In genomic region chr11:68006216-68006789, GRCm38 (mm10) we compare ENCODE assay signal across 21 mouse cellular contexts. TPM values are rescaled to one million over a fixed set of nuclear protein-coding genes. Genes with fewer than 3 reads are reported as not detected.
DNase-seq lines count a peak whose midpoint lies in the region; ATAC-seq lines count a peak whose summit lies in the region.
"Had no signal": no experiment of that assay in that cellular context is flagged by ENCODE, and none has a peak within 500 bp of the region (broad histone marks: within the 10 kb centered on the region; RNA-seq: fewer than 3 reads in every experiment).

No protein-coding gene starts in this region.

- peak overlapping the region; percentile 64 for H3K27ac ChIP-seq in kidney, embryonic 15.5 days
- no peak overlapping the region for H3K27ac ChIP-seq in midbrain, embryonic 11.5 days (ENCODE audit: low read depth, low read length)
- H3K27ac ChIP-seq in midbrain, embryonic 15.5 days: no peak overlapping the region; the same call in 1 of the 2 replicates
- H3K27ac ChIP-seq in embryonic facial prominence, embryonic 12.5 days: 0 out of 2 replicates have a peak overlapping the region, but pooled peaks have one; percentile 30
- H3K27ac ChIP-seq: forebrain, embryonic 12.5 days; hindbrain, embryonic 15.5 days; limb, embryonic 12.5 days; liver, embryonic 13.5 days had no signal

- H3K4me1 ChIP-seq in kidney, embryonic 15.5 days: peaks cover 23% of the 10 kb centered on the region
- peaks cover 21% of the 10 kb centered on the region for H3K4me1 ChIP-seq in midbrain, embryonic 11.5 days (ENCODE audit: control insufficient read depth, insufficient read depth, low read length)
- peaks cover 6% of the 10 kb centered on the region for H3K4me1 ChIP-seq in midbrain, embryonic 15.5 days
- H3K4me1 ChIP-seq in embryonic facial prominence, embryonic 12.5 days: peaks cover 22% of the 10 kb centered on the region

- no peak overlapping the region for H3K9ac ChIP-seq in kidney, embryonic 15.5 days
- no peak overlapping the region for H3K9ac ChIP-seq in midbrain, embryonic 11.5 days (ENCODE audit: low read length)
- H3K9ac ChIP-seq in midbrain, embryonic 15.5 days: no peak overlapping the region
- H3K9ac ChIP-seq in embryonic facial prominence, embryonic 12.5 days: no peak overlapping the region
- H3K9ac ChIP-seq: forebrain, embryonic 12.5 days; heart, embryonic 12.5 days; hindbrain, embryonic 15.5 days; limb, embryonic 12.5 days; liver, embryonic 13.5 days; neural tube, embryonic 13.5 days had no signal

- no peaks in the 10 kb centered on the region for H3K9me3 ChIP-seq in kidney, embryonic 15.5 days (replicated peaks)
- no peaks in the 10 kb centered on the region for H3K9me3 ChIP-seq in midbrain, embryonic 11.5 days (ENCODE audit: control insufficient read depth, low read length)
- H3K9me3 ChIP-seq in midbrain, embryonic 15.5 days: no peaks in the 10 kb centered on the region
- H3K9me3 ChIP-seq in embryonic facial prominence, embryonic 12.5 days: no peaks in the 10 kb centered on the region
- H3K9me3 ChIP-seq: forebrain, embryonic 12.5 days; heart, embryonic 12.5 days; hindbrain, embryonic 15.5 days; limb, embryonic 12.5 days; liver, embryonic 13.5 days; megakaryocyte, embryonic 14.5 days; neural tube, embryonic 13.5 days had no signal

- H3K27me3 ChIP-seq in kidney, embryonic 15.5 days: no peaks in the 10 kb centered on the region
- H3K27me3 ChIP-seq in midbrain, embryonic 11.5 days (ENCODE audit: control insufficient read depth, insufficient read depth, low read length): no peaks in the 10 kb centered on the region
- no peaks in the 10 kb centered on the region for H3K27me3 ChIP-seq in midbrain, embryonic 15.5 days (replicated peaks)
- no peaks in the 10 kb centered on the region for H3K27me3 ChIP-seq in embryonic facial prominence, embryonic 12.5 days
- H3K27me3 ChIP-seq: forebrain, embryonic 12.5 days; heart, embryonic 12.5 days; hindbrain, embryonic 15.5 days; limb, embryonic 12.5 days; liver, embryonic 13.5 days; megakaryocyte, embryonic 14.5 days; Patski had no signal

- 30% methylated on average over 8 of the region's 8 CpGs for WGBS in kidney, embryonic 15.5 days
- WGBS in midbrain, embryonic 11.5 days: 34% methylated on average over 8 of the region's 8 CpGs
- 27% methylated on average over 8 of the region's 8 CpGs for WGBS in midbrain, embryonic 15.5 days
- WGBS in embryonic facial prominence, embryonic 12.5 days: 28% methylated on average over 8 of the region's 8 CpGs

- no peak for ATAC-seq in kidney, embryonic 15.5 days (replicated peaks; ENCODE audit: low FRiP score)
- no peak for ATAC-seq in midbrain, embryonic 11.5 days (ENCODE audit: low FRiP score)
- no peak for ATAC-seq in midbrain, embryonic 15.5 days (replicated peaks)
- ATAC-seq in embryonic facial prominence, embryonic 12.5 days (ENCODE audit: insufficient number of reproducible peaks, insufficient read depth, low FRiP score, low TSS enrichment): no peak
- ATAC-seq: Patski had no signal

- H3K4me3 ChIP-seq in kidney, embryonic 15.5 days (replicated peaks): no peak overlapping the region
- no peak overlapping the region for H3K4me3 ChIP-seq in midbrain, embryonic 11.5 days (ENCODE audit: low read depth, low read length)
- H3K4me3 ChIP-seq in midbrain, embryonic 15.5 days: no peak overlapping the region
- H3K4me3 ChIP-seq in embryonic facial prominence, embryonic 12.5 days: no peak overlapping the region
- H3K4me3 ChIP-seq: forebrain, embryonic 12.5 days; heart, embryonic 12.5 days; hindbrain, embryonic 15.5 days; limb, embryonic 12.5 days; liver, embryonic 13.5 days; megakaryocyte, embryonic 14.5 days; neural tube, embryonic 13.5 days had no signal

- no peak for DNase-seq in kidney, adult 9 months
- peak; percentile 89 for DNase-seq in midbrain, embryonic 11.5 days (ENCODE audit: low spot score, missing footprints)
- DNase-seq in yolk sac, embryonic 10.5 days (ENCODE audit: low spot score): peak; percentile 15
- no peak for DNase-seq in adipocyte (ENCODE audit: low spot score)
- DNase-seq: adrenal gland, postnatal 10 days; cerebellum, adult 9-11 months; embryo, embryonic 11 days; heart, adult 11 months; heart, postnatal 14 days; kidney, adult 11 months; liver, embryonic 13.5 days had no signal

- H3K4me2 ChIP-seq in kidney, embryonic 15.5 days: no peak overlapping the region
- no peak overlapping the region for H3K4me2 ChIP-seq in midbrain, embryonic 11.5 days
- H3K4me2 ChIP-seq in midbrain, embryonic 15.5 days: no peak overlapping the region
- H3K4me2 ChIP-seq in embryonic facial prominence, embryonic 12.5 days (replicated peaks): no peak overlapping the region
- H3K4me2 ChIP-seq: forebrain, embryonic 12.5 days; heart, embryonic 12.5 days; hindbrain, embryonic 15.5 days; limb, embryonic 12.5 days; liver, embryonic 13.5 days; neural tube, embryonic 13.5 days had no signal

- H3K36me3 ChIP-seq in kidney, embryonic 15.5 days: no peaks in the 10 kb centered on the region
- no peaks in the 10 kb centered on the region for H3K36me3 ChIP-seq in midbrain, embryonic 11.5 days (ENCODE audit: control insufficient read depth, insufficient read depth, low read length)
- H3K36me3 ChIP-seq in midbrain, embryonic 15.5 days (replicated peaks): no peaks in the 10 kb centered on the region
- H3K36me3 ChIP-seq in embryonic facial prominence, embryonic 12.5 days: no peaks in the 10 kb centered on the region
- H3K36me3 ChIP-seq: forebrain, embryonic 12.5 days; heart, embryonic 12.5 days; hindbrain, embryonic 15.5 days; limb, embryonic 12.5 days; liver, embryonic 13.5 days; neural tube, embryonic 13.5 days had no signal

RNA-seq across cellular contexts. Expression of gene Stx8, which starts 40.3 kb away (rescaled TPM):
- 51.1 and 52.4 TPM in 2 replicates for polyA plus RNA-seq in kidney, embryonic 15.5 days (2015; fragmentation: Nextera tagmentation; extraction: Ambion mirVana)
- polyA plus RNA-seq in midbrain, embryonic 11.5 days (2014; fragmentation: Nextera tagmentation; extraction: Ambion mirVana): 55.3 and 60.7 TPM in 2 replicates
- polyA plus RNA-seq in midbrain, embryonic 15.5 days (2015; fragmentation: Nextera tagmentation; extraction: Ambion mirVana): 59.5 and 60.8 TPM in 2 replicates
- 58.4 and 59.2 TPM in 2 replicates for polyA plus RNA-seq in embryonic facial prominence, embryonic 12.5 days (2016; fragmentation: Nextera tagmentation; extraction: Ambion mirVana)

RNA-seq across cellular contexts. Expression of gene Cfap52, which starts 40.9 kb away (rescaled TPM):
- polyA plus RNA-seq in kidney, embryonic 15.5 days (2015; fragmentation: Nextera tagmentation; extraction: Ambion mirVana): 1.2 and 1.5 TPM in 2 replicates
- polyA plus RNA-seq in midbrain, embryonic 11.5 days (2014; fragmentation: Nextera tagmentation; extraction: Ambion mirVana): 0.25 and 0.46 TPM in 2 replicates
- polyA plus RNA-seq in midbrain, embryonic 15.5 days (2015; fragmentation: Nextera tagmentation; extraction: Ambion mirVana): 5.0 and 5.1 TPM in 2 replicates
- 0.34 and 0.61 TPM in 2 replicates for polyA plus RNA-seq in embryonic facial prominence, embryonic 12.5 days (2016; fragmentation: Nextera tagmentation; extraction: Ambion mirVana)
- polyA plus RNA-seq: liver, embryonic 13.5 days had no signal

Comparison
In these comparisons a context has a peak if more than half of its experiments do, and no peak if none do; other contexts are left out.
1. H3K27ac ChIP-seq: peak in kidney, embryonic 15.5 days (single experiment) and embryonic facial prominence, embryonic 12.5 days (single experiment); none in midbrain, embryonic 11.5 days (single experiment) and midbrain, embryonic 15.5 days (single experiment).
2. DNase-seq: peak in midbrain, embryonic 11.5 days (single experiment) and yolk sac, embryonic 10.5 days (single experiment); none in kidney, adult 9 months (single experiment) and adipocyte (single experiment).